Comparison of ENCODE assay signal across 12 mouse cellular contexts in genomic region chr15:9134891-9135507, GRCm38 (mm10). TPM values are rescaled to one million over a fixed set of nuclear protein-coding genes. Genes with fewer than 3 reads are reported as not detected.
DNase-seq lines count a peak whose midpoint lies in the region; ATAC-seq and TF ChIP-seq lines count a peak whose summit lies in the region.
"Had no signal": no experiment of that assay in that cellular context is flagged by ENCODE, and none has a peak within 500 bp of the region (broad histone marks: within the 10 kb centered on the region; RNA-seq: fewer than 3 reads in every experiment).

No protein-coding gene starts in this region.

- H3K9me3 ChIP-seq in E14TG2a.4 (ENCODE audit: low read length): no peaks in the 10 kb centered on the region
- no peaks in the 10 kb centered on the region for H3K9me3 ChIP-seq in limb, embryonic 15.5 days
- H3K9me3 ChIP-seq: hindbrain, embryonic 15.5 days; megakaryocyte, embryonic 14.5 days had no signal

- WGBS in limb, embryonic 15.5 days: 30% methylated on average over 6 of the region's 6 CpGs

- peak overlapping the region; percentile 27 for H3K4me3 ChIP-seq in E14TG2a.4 (replicated peaks; ENCODE audit: low read length)
- H3K4me3 ChIP-seq in limb, embryonic 15.5 days: no peak overlapping the region
- H3K4me3 ChIP-seq: erythroblast, embryonic 14.5 days; hindbrain, embryonic 15.5 days; megakaryocyte, embryonic 14.5 days had no signal

- H3K4me1 ChIP-seq in E14TG2a.4 (replicated peaks; ENCODE audit: low read depth, low read length): peaks cover 94% of the 10 kb centered on the region
- H3K4me1 ChIP-seq in limb, embryonic 15.5 days: peaks cover 37% of the 10 kb centered on the region

- no peak for TF ChIP-seq CTCF in E14TG2a.4 (conservative IDR thresholded peaks at IDR 0.05; ENCODE audit: low read length)

- H3K9ac ChIP-seq in limb, embryonic 15.5 days: no peak overlapping the region
- H3K9ac ChIP-seq: hindbrain, embryonic 15.5 days had no signal

- ATAC-seq in limb, embryonic 15.5 days (ENCODE audit: insufficient number of reproducible peaks, low FRiP score, low TSS enrichment, low read depth): peak; percentile 61

- 0 out of 2 replicates have a peak overlapping the region, but pooled peaks have one; percentile 1 for H3K4me2 ChIP-seq in limb, embryonic 15.5 days
- H3K4me2 ChIP-seq: hindbrain, embryonic 15.5 days had no signal

- H3K27ac ChIP-seq in limb, embryonic 15.5 days: peak overlapping the region; percentile 71
- H3K27ac ChIP-seq: hindbrain, embryonic 15.5 days had no signal

- DNase-seq in embryo, embryonic 10.5 days (ENCODE audit: low spot score): peak; percentile 13
- DNase-seq in embryo, embryonic 9.5 days (ENCODE audit: extremely low spot score): no peak
- peak; percentile 17 for DNase-seq in gastrocnemius, postnatal 25 days
- DNase-seq in left cerebral cortex, adult 11 months (ENCODE audit: low spot score): no peak
- DNase-seq in cerebellum, adult 8-10 months: no peak
- no peak for DNase-seq in adrenal gland, postnatal 36 days
- DNase-seq: adrenal gland, postnatal 10 days had no signal

- H3K36me3 ChIP-seq in E14TG2a.4 (ENCODE audit: insufficient read depth, low read length): peaks cover 87% of the 10 kb centered on the region
- peaks cover 33% of the 10 kb centered on the region for H3K36me3 ChIP-seq in limb, embryonic 15.5 days

- no peaks in the 10 kb centered on the region for H3K27me3 ChIP-seq in E14TG2a.4 (ENCODE audit: insufficient read depth, low read length)
- no peaks in the 10 kb centered on the region for H3K27me3 ChIP-seq in limb, embryonic 15.5 days
- H3K27me3 ChIP-seq: hindbrain, embryonic 15.5 days; megakaryocyte, embryonic 14.5 days had no signal

RNA-seq across cellular contexts. Expression of gene Lmbrd2, which starts 5.4 kb away (rescaled TPM):
- 10 to 100 TPM; 11.9 to 13.5 TPM for total RNA-seq in gastrocnemius, postnatal 25 days (2021)
- polyA plus RNA-seq in limb, embryonic 15.5 days (2015; fragmentation: Nextera tagmentation; extraction: Ambion mirVana): 2.2 and 2.4 TPM in 2 replicates
- 10 to 100 TPM; 26.9 to 31.0 TPM for total RNA-seq in adrenal gland, postnatal 36 days (2021)

RNA-seq across cellular contexts. Expression of gene Skp2, which starts 20.2 kb away (rescaled TPM):
- total RNA-seq in gastrocnemius, postnatal 25 days (2021): 1 to 10 TPM in 1 of 2 experiments, under 1 TPM in 1; 0.84 to 1.4 TPM
- polyA plus RNA-seq in limb, embryonic 15.5 days (2015; fragmentation: Nextera tagmentation; extraction: Ambion mirVana): 64.6 and 68.9 TPM in 2 replicates
- 1 to 10 TPM; 2.9 to 4.6 TPM for total RNA-seq in adrenal gland, postnatal 36 days (2021)

Comparison
In these comparisons a context has a peak if more than half of its experiments do, and no peak if none do; other contexts are left out.
1. DNase-seq: peak in embryo, embryonic 10.5 days (single experiment) and gastrocnemius, postnatal 25 days (single experiment); none in embryo, embryonic 9.5 days (single experiment), left cerebral cortex, adult 11 months (single experiment), cerebellum, adult 8-10 months (single experiment) and adrenal gland, postnatal 36 days (0 of 2).